Mouse (Mus musculus) brain, embryonic 14.5 days (tissue): ENCODE data around the gene Phox2b. TPM values are rescaled to one million over a fixed set of nuclear protein-coding genes. Genes with fewer than 3 reads are reported as not detected.

Source experiments
- DNase-seq: peaks from one replicate; pipeline ENCODE4 v3.0.0-alpha.2; 2011; ENCODE audit warnings: low read depth
- CTCF ChIP-seq: fragments of 200-500 bp; IDR thresholded peaks from 2 replicates; pipeline ENCODE4 v1.5.1; 2012; ENCODE audit warnings: inconsistent platforms, mild to moderate bottlenecking, moderate library complexity, borderline replicate concordance; ENCODE audit not compliant: insufficient read depth, insufficient read length; ENCODE audit errors: extremely low read depth
- POLR2A ChIP-seq: fragments of 200-500 bp; IDR thresholded peaks from 2 replicates; pipeline ENCODE4 v1.6.1; 2012; ENCODE audit warnings: mild to moderate bottlenecking, inconsistent platforms, borderline replicate concordance; ENCODE audit not compliant: poor library complexity, insufficient read depth, insufficient read length, severe bottlenecking; ENCODE audit errors: extremely low read depth
- polyA plus RNA-seq: library from polyadenylated mRNA; depleted of rRNA; stranded (reverse); fragments of >200 nt; gene quantifications from 2 replicates; pipeline ENCODE4 v1.2.3, GENCODE M21; 2012; rRNA removed

Phox2b gene
- polyA plus RNA-seq = 4.6 and 16.8 TPM in 2 replicates

DNA sequence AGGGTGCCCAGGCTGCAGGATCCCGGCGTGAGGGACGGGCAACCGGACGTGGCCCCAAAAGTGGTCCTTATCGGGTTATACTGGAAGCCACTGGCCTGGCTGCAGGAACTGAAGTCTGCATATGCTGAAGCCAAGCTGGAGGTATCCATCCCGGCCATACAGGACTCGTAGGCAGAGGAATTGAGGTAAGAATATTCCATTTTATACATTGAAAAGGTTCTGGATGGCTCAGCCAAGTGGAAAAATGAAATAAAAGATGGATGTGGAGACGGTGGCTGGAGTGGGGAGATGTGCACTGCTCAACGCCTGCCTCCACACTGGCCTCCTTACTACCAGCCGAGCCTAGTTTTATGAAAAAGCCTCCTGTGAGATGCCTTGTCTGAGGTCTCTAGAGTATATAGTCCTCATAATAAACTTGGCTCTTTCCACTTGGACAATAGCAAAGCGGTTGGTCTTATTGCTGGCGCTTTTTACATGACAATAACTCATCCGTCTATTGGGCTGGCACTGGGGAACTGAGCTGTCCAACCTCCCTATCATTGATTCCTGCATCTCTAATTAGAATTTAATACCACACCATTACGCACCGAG lies at the start of gene Phox2b:
Gene Phox2b (minus strand): TSS at position 569 of the 591 bp plus-strand sequence.
- TF ChIP-seq POLR2A (no peak), CTCF (no peak)
- peak; percentile 63 for DNase-seq

DNA sequence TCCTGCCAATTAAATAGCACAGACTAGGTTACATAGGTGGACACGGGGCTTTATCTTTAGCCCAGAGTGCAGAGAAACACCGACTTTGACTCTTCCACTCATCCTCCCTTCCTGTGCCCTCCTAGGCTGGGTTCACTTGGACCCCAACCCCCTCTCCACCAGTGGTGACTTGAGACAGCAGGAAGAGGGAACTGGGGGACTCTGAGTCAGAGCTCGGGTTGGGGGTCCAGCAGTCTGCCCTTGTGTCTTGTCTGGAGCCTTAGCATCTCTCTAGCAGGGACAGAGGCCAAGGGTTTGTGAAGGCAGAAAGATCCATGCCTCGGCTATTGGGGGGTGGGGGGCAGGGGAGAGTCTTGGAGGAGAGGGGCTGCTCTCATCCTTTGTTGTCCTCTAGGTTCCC lies 43.5 kb upstream of the Phox2b start:
- DNase-seq = no peak
- TF ChIP-seq CTCF = no peak
- no peak for TF ChIP-seq POLR2A

DNA sequence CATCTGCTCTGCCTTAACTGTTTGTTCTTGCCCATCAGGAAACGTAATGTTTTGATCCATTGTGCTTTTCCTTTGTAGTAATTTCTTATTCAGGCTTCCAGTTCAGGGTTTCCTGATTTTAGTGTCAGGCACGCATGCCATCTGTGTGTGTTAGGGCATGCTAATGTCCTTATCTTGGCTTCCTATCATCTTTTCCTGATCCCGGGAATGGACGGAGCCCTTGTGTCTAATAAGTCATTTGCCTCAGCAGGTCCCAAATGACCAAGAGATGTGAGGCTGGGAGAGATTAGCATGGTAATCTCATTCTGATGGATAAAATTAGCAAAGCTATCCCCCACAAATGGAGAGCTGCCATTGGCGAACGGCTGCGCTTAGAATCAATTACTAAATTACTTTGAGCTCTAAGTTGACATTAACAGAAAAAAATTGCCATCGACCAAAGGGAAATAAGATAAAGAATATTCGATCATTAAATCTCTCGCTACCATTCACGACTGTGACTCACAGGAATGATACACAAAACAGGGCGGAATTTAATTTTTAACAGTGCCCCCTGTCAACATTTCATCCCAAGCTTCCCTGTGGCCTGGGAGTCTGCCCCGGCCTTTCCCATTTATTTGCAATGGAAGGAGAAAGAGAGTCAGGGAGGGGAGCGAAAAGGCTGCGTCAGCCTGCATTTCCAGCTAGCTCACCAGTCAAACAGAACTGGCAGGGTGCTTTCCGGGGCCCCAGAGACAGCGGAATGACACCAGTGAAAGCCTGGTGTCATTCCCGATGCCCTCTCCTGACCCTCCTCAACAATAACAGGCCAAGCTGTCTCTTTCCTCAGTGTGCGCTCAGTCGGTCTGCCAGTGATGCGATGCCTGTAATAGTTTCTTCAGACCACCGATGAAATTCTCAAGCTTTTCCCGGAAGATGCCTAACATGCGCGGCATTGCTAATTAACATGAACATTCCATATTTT lies 40.2 kb upstream of the Phox2b start:
- DNase-seq = peak; percentile 51
- TF ChIP-seq POLR2A = no peak
- TF ChIP-seq CTCF = no peak

DNA sequence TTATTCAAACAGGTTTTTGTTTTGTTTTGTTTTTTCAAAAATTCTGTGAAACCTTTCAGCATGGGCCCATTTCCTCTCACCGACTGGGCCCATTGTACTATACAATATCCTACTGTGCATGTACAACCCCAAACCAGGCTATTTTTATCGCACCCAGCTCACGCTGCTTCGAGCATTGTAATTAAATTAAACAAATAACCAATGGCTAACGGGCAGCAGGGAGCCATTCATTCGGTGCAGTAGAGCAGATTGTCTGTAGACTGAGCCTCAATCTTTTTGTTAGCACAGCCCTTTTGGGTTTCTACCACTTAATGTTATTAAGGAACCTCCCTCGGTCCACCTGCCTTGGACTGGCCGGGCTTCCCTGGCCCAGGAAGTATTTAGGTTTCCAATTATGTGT lies 39.5 kb upstream of the Phox2b start:
- TF ChIP-seq CTCF (no peak), POLR2A (no peak)
- DNase-seq = peak; percentile 79

DNA sequence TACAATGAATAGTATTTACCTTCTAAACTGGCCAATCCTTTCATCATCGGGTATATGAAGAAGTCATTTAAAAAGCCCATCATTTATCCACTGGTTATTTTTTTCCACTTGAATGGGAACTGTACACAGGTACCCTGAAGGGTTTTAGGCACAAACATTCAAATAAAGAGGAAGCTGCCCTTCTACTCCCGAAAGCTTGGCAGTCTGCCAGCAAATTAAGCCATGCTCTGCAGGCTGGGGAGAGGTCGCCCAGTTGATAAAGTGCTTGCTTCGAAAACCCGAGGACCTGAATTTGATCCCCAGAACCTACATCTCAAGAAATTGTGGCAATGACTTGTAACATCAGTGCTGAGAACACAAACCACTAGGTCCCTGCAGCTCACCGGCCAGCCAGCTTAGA lies 35.6 kb upstream of the Phox2b start:
- peak; percentile 81 for DNase-seq
- TF ChIP-seq CTCF (no peak), POLR2A (no peak)

DNA sequence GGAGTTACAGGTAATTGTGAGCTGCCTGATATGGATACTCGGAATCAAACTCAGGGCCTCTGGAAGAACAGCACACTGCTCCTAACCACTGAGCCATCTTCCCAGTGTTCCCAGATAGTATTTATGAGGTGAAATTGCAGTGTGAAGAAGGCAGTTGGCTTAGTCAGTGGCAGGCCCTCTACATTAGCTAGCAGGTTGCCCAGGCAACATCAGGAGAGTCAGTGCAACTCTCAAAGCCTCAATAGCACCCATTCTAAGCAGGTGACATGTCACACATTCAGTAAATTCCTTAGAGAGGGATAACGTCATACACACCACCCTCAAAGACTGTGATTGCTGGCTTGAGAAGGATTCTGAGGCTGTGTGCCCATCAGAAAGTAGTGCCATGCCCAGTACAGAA lies 32.6 kb upstream of the Phox2b start:
- DNase-seq = peak; percentile 40
- TF ChIP-seq CTCF = no peak
- TF ChIP-seq POLR2A = no peak

DNA sequence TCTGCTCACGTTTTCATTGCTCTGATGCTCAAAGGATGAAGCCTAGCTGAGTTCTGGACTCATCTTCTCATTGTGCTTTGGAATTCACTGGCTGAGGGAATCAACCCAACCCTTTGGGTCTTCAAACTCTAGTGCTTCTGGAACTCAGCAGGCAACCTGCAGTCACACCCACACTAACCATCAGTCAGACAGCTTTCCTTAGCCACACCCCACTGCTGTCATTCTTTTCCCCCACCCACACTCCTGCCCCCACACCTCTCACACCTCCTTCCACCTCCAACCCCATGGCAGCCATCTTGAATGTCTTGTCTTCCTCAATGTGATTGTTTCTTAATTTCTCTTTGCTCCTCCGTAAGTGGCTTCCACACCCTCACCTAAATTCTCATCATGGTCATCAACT lies 7.2 kb upstream of the Phox2b start:
- no peak for TF ChIP-seq CTCF
- TF ChIP-seq POLR2A = no peak
- DNase-seq = no peak

DNA sequence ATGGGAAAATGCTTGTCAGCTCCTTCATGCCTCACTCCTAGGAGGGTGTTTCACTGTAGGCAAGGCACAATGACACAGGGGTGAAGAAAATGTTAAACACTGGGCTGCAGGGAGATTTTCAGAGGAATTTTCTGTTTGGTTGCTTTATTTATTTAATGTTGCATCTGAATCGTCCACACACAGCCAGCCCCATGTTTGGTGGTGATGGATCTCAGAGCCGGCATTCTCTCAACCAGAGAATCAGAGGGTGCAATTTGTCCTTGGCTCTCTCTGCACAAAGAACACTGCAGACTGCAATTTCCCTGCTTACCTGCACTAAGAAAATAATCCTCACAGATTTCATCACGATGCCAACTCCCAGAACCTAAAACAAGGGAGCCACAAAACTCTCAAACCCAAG lies 3.9 kb upstream of the Phox2b start:
- no peak for TF ChIP-seq POLR2A
- no peak for TF ChIP-seq CTCF
- DNase-seq = no peak

DNA sequence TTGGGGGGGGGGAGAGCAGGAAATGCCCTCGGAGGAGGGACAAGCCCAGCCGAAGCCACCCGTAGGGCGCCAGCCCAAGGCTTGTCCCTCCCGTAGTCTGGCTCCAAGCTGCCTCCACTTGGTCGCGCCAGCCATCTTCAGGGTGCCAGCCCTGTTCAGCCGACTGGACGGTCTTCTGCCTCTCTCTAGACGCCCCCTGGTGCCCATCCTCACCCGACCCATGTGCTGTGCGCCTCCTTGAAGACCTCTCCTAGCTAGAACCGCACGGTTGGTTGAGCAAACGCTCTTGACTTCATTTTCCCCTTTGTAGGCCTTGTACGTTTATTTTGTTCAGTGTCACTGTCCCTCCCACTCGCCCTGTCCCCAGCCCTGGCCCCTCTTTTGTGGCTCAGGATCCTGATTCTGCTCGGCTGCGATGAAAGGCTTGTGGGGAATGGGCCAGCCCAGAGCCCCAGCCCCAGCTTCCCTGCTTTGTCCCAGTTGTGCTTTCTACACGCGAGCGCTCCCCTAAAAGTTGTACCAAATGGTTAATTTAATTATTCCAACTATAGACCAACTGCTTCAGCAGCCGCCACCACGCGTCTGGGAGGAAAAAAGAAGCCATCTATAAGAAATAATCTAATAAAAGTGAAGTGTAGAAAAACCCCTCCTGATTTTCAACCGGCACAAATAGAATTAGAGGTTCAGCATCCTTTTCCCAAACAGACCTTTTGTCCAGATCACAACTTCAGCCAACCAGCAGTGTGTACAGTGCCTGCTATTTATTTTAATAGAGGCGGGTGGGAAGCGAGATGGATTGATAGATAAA lies 2.9 kb upstream of the Phox2b start:
- TF ChIP-seq POLR2A (no peak), CTCF (peak; percentile 39)
- peak; percentile 71 for DNase-seq

DNA sequence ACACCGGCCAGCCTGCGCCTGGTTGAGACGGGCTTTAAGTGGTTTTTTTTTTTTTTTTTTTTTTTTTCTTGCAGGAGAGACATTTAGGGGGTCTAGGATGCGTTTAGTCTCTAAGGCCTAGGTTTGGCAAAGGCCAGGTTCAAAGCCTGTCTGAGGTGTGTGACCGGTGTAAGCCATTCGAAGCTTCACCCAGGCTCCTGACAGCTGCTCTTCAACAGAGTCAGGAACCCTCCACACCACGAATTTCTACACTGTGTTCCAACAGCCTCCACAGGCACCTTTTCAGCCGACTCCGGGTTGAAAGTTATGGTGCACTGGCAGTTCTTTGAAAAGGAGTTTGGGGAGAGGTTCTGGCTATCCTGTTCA lies 2.3 kb upstream of the Phox2b start:
- TF ChIP-seq CTCF (no peak), POLR2A (no peak)
- DNase-seq = no peak
